Mouse (Mus musculus): ENCODE data around the gene Tmod3.

GRCm38 (mm10) chr9:75455684-75456083 lies 103.8 kb downstream of the Tmod3 start:
- TF ChIP-seq CTCF (IDR thresholded peaks at IDR 0.05; ENCODE audit: low read depth, low read length) (no peak), POLR2A (IDR thresholded peaks at IDR 0.05; ENCODE audit: borderline replicate concordance, low read depth, low read length) (no peak)
